Comparison of ENCODE assay signal across 21 mouse cellular contexts in genomic region chr6:103321058-103321457, GRCm38 (mm10).
DNase-seq lines count a peak whose midpoint lies in the region; ATAC-seq lines count a peak whose summit lies in the region.
"Had no signal": no experiment of that assay in that cellular context is flagged by ENCODE, and none has a peak within 500 bp of the region (broad histone marks: within the 10 kb centered on the region; RNA-seq: fewer than 3 reads in every experiment).

No protein-coding gene starts in this region.

- H3K27ac ChIP-seq in forebrain, embryonic 13.5 days: no peak overlapping the region
- no peak overlapping the region for H3K27ac ChIP-seq in forebrain, embryonic 12.5 days
- H3K27ac ChIP-seq in hindbrain, embryonic 13.5 days: no peak overlapping the region
- no peak overlapping the region for H3K27ac ChIP-seq in hindbrain, embryonic 10.5 days
- no peak overlapping the region for H3K27ac ChIP-seq in midbrain, embryonic 14.5 days (replicated peaks; ENCODE audit: low read depth, low read length)
- H3K27ac ChIP-seq in midbrain, embryonic 10.5 days (replicated peaks): no peak overlapping the region
- no peak overlapping the region for H3K27ac ChIP-seq in midbrain, embryonic 15.5 days
- H3K27ac ChIP-seq: embryonic facial prominence, embryonic 10.5 days; gastrocnemius, adult 2 months had no signal

- peak; percentile 45 for ATAC-seq in forebrain, embryonic 13.5 days
- no peak for ATAC-seq in forebrain, embryonic 12.5 days (ENCODE audit: low FRiP score)
- 0 out of 2 replicates have a peak, but pooled peaks have one; percentile 46 for ATAC-seq in hindbrain, embryonic 13.5 days (ENCODE audit: low FRiP score)
- ATAC-seq in midbrain, embryonic 14.5 days (ENCODE audit: low FRiP score, low TSS enrichment): peak; percentile 37; the same call in 1 of the 2 replicates
- peak; percentile 32; the same call in 1 of the 2 replicates for ATAC-seq in midbrain, embryonic 15.5 days (replicated peaks)
- ATAC-seq: CD4-positive, CD25-positive, alpha-beta regulatory T cell, adult 4 months; inflammation-experienced regulatory T-cells, adult 6 months had no signal

- no peak for DNase-seq in hindbrain, embryonic 10.5 days (ENCODE audit: low spot score)
- DNase-seq in midbrain, embryonic 14.5 days: no peak
- no peak for DNase-seq in midbrain, embryonic 10.5 days (ENCODE audit: low spot score)
- no peak for DNase-seq in frontal cortex, postnatal 10 days (ENCODE audit: low spot score in 2 of 2)
- DNase-seq: adrenal gland, adult 8-10 months; adrenal gland, postnatal 36 days; B cell, adult 2 months; cerebellum, adult 2 months; cerebellum, postnatal 10 days; gastrocnemius, adult 2 months; gastrocnemius, postnatal 25 days had no signal

- no peak overlapping the region for H3K4me3 ChIP-seq in forebrain, embryonic 13.5 days
- no peak overlapping the region for H3K4me3 ChIP-seq in forebrain, embryonic 12.5 days (replicated peaks)
- no peak overlapping the region for H3K4me3 ChIP-seq in hindbrain, embryonic 13.5 days
- no peak overlapping the region for H3K4me3 ChIP-seq in hindbrain, embryonic 10.5 days
- no peak overlapping the region for H3K4me3 ChIP-seq in midbrain, embryonic 14.5 days (replicated peaks; ENCODE audit: low read depth, low read length)
- H3K4me3 ChIP-seq in midbrain, embryonic 10.5 days: no peak overlapping the region
- H3K4me3 ChIP-seq in midbrain, embryonic 15.5 days: no peak overlapping the region
- H3K4me3 ChIP-seq: embryonic facial prominence, embryonic 10.5 days; gastrocnemius, adult 2 months; heart, embryonic 12.5 days; hindbrain, embryonic 15.5 days had no signal

- H3K36me3 ChIP-seq in forebrain, embryonic 13.5 days (ENCODE audit: poor library complexity, severe bottlenecking): no peaks in the 10 kb centered on the region
- no peaks in the 10 kb centered on the region for H3K36me3 ChIP-seq in forebrain, embryonic 12.5 days (replicated peaks)
- H3K36me3 ChIP-seq in hindbrain, embryonic 13.5 days: no peaks in the 10 kb centered on the region
- H3K36me3 ChIP-seq in hindbrain, embryonic 10.5 days: no peaks in the 10 kb centered on the region
- no peaks in the 10 kb centered on the region for H3K36me3 ChIP-seq in midbrain, embryonic 14.5 days (ENCODE audit: control insufficient read depth, insufficient read depth, low read length)
- H3K36me3 ChIP-seq in midbrain, embryonic 10.5 days: no peaks in the 10 kb centered on the region
- H3K36me3 ChIP-seq in midbrain, embryonic 15.5 days (replicated peaks): no peaks in the 10 kb centered on the region
- H3K36me3 ChIP-seq: embryonic facial prominence, embryonic 10.5 days; G1E; heart, embryonic 12.5 days; hindbrain, embryonic 15.5 days had no signal

- no peaks in the 10 kb centered on the region for H3K9me3 ChIP-seq in forebrain, embryonic 13.5 days (replicated peaks)
- H3K9me3 ChIP-seq in forebrain, embryonic 12.5 days: no peaks in the 10 kb centered on the region
- no peaks in the 10 kb centered on the region for H3K9me3 ChIP-seq in hindbrain, embryonic 13.5 days
- no peaks in the 10 kb centered on the region for H3K9me3 ChIP-seq in hindbrain, embryonic 10.5 days
- H3K9me3 ChIP-seq in midbrain, embryonic 14.5 days (ENCODE audit: control insufficient read depth, low read length): no peaks in the 10 kb centered on the region
- H3K9me3 ChIP-seq in midbrain, embryonic 10.5 days (replicated peaks): no peaks in the 10 kb centered on the region
- H3K9me3 ChIP-seq in midbrain, embryonic 15.5 days: no peaks in the 10 kb centered on the region
- H3K9me3 ChIP-seq: embryonic facial prominence, embryonic 10.5 days; heart, embryonic 12.5 days; hindbrain, embryonic 15.5 days had no signal

- no peaks in the 10 kb centered on the region for H3K27me3 ChIP-seq in forebrain, embryonic 13.5 days
- H3K27me3 ChIP-seq in forebrain, embryonic 12.5 days: no peaks in the 10 kb centered on the region
- no peaks in the 10 kb centered on the region for H3K27me3 ChIP-seq in hindbrain, embryonic 13.5 days
- no peaks in the 10 kb centered on the region for H3K27me3 ChIP-seq in hindbrain, embryonic 10.5 days (ENCODE audit: insufficient read depth, poor library complexity, severe bottlenecking)
- no peaks in the 10 kb centered on the region for H3K27me3 ChIP-seq in midbrain, embryonic 14.5 days (ENCODE audit: control insufficient read depth, insufficient read depth, low read length)
- H3K27me3 ChIP-seq in midbrain, embryonic 10.5 days (ENCODE audit: low read depth, poor library complexity, severe bottlenecking): peaks cover 2% of the 10 kb centered on the region; the same call in 1 of the 2 replicates
- H3K27me3 ChIP-seq in midbrain, embryonic 15.5 days (replicated peaks): no peaks in the 10 kb centered on the region
- H3K27me3 ChIP-seq: heart, embryonic 12.5 days; hindbrain, embryonic 15.5 days had no signal

- H3K4me1 ChIP-seq in forebrain, embryonic 13.5 days: peaks cover 13% of the 10 kb centered on the region
- peaks cover 11% of the 10 kb centered on the region; the same call in 1 of the 2 replicates for H3K4me1 ChIP-seq in forebrain, embryonic 12.5 days
- H3K4me1 ChIP-seq in hindbrain, embryonic 13.5 days (replicated peaks): peaks cover 15% of the 10 kb centered on the region; the same call in 1 of the 2 replicates
- peaks cover 16% of the 10 kb centered on the region; the same call in 1 of the 2 replicates for H3K4me1 ChIP-seq in hindbrain, embryonic 10.5 days (replicated peaks)
- peaks cover 10% of the 10 kb centered on the region; the same call in 1 of the 2 replicates for H3K4me1 ChIP-seq in midbrain, embryonic 14.5 days (ENCODE audit: control insufficient read depth, insufficient read depth, low read length)
- H3K4me1 ChIP-seq in midbrain, embryonic 10.5 days: peaks cover 10% of the 10 kb centered on the region; the same call in 1 of the 2 replicates
- H3K4me1 ChIP-seq in midbrain, embryonic 15.5 days: peaks cover 12% of the 10 kb centered on the region
- H3K4me1 ChIP-seq: heart, embryonic 12.5 days had no signal

- H3K4me2 ChIP-seq in forebrain, embryonic 13.5 days: no peak overlapping the region
- no peak overlapping the region for H3K4me2 ChIP-seq in forebrain, embryonic 12.5 days
- no peak overlapping the region for H3K4me2 ChIP-seq in hindbrain, embryonic 13.5 days
- H3K4me2 ChIP-seq in midbrain, embryonic 14.5 days (ENCODE audit: low read length): no peak overlapping the region
- H3K4me2 ChIP-seq in midbrain, embryonic 15.5 days: no peak overlapping the region
- H3K4me2 ChIP-seq: heart, embryonic 12.5 days; hindbrain, embryonic 15.5 days had no signal

- WGBS in forebrain, embryonic 13.5 days: 91% methylated on average over 2 of the region's 2 CpGs
- 87% methylated on average over 2 of the region's 2 CpGs for WGBS in forebrain, embryonic 12.5 days
- 90% methylated on average over 2 of the region's 2 CpGs for WGBS in hindbrain, embryonic 13.5 days
- WGBS in hindbrain, embryonic 10.5 days: 92% methylated on average over 2 of the region's 2 CpGs
- 86% methylated on average over 2 of the region's 2 CpGs for WGBS in midbrain, embryonic 14.5 days
- 91% methylated on average over 2 of the region's 2 CpGs for WGBS in midbrain, embryonic 10.5 days
- WGBS in midbrain, embryonic 15.5 days: 83% methylated on average over 2 of the region's 2 CpGs

- no peak overlapping the region for H3K9ac ChIP-seq in forebrain, embryonic 13.5 days
- no peak overlapping the region for H3K9ac ChIP-seq in forebrain, embryonic 12.5 days
- H3K9ac ChIP-seq in hindbrain, embryonic 13.5 days: no peak overlapping the region
- no peak overlapping the region for H3K9ac ChIP-seq in midbrain, embryonic 14.5 days (replicated peaks; ENCODE audit: low read length)
- no peak overlapping the region for H3K9ac ChIP-seq in midbrain, embryonic 15.5 days
- H3K9ac ChIP-seq: heart, embryonic 12.5 days; hindbrain, embryonic 15.5 days had no signal
